Mouse (Mus musculus): ENCODE measurements around the gene Zfp212.

DNA sequence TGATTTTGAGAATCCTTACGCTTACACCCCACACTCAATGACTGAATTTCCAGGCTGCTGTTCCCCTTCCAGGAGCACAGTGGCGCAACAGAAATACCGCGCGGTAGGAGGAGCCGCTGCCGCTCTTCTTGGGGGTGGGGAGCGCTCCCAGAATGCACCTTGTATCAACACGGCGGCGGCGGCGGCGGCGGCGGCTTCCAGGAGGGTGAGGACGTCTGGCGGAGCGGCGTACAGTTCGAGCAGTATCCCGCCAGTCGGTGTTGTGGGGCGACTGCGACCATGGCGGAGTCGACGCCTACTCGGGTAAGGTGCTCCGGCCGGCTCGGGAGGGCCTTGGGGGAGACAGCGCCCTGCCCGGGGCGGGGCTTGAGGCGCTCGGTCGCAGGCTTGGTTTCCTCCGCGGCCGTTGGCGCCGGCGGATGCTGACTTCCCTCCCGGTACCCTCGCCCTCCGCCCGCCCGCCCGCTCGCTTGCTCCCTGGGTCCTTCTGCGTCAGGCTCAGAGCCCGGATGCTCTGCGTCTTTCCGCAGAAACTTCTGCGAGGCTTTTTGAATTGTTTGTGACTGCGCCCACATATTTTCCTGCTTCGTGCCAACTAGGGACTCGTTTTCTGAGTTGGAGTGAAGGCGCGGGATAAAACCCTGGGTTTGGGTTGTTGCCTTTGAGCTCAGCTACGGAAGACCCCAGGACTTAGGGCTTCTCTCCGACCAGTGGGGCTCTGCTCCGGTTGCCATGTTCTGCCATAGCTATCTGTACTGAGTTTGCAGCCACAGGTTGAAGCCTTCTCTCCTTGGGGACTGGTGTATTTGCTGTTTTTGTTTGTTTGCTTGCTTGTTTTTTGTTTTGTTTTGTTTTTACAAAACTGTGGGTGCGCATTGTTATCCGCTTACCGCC, at the start of gene Zfp212:
- TF ChIP-seq CTCF (IDR thresholded peaks at IDR 0.05; ENCODE audit: control insufficient read depth, insufficient read depth, low read length) (peak; percentile 35; the same call in 1 of the 2 replicates), POLR2A (IDR thresholded peaks at IDR 0.05; ENCODE audit: borderline replicate concordance, control insufficient read depth, low read depth, low read length) (peak; percentile 44; the same call in 1 of the 2 replicates)

Measured in bone marrow, adult 2 months (tissue).